Mouse (Mus musculus) midbrain, embryonic 12.5 days (tissue): Measurements from ENCODE around the gene Plekha5. TPM values are rescaled to one million over a fixed set of nuclear protein-coding genes. Genes with fewer than 3 reads are reported as not detected.
A peak's percentile ranks its signal among the peaks of the same experiment; 100 is the strongest.
"Not testable (repeated sequence)": the region's sequence is repeated elsewhere in the genome, so short reads cannot be mapped to it uniquely, and the experiment has no call there.

ENCODE experiments used
- ATAC-seq: fragments of 200-750 bp; cut with Nextera tagmentation; 2 replicates; pipeline ENCODE4 v1.8.0; 2017; ENCODE audit warnings: low read depth, moderate TSS enrichment, moderate library complexity; ENCODE audit not compliant: low FRiP score
- H3K27ac ChIP-seq: fragments of 300-500 bp; sonication (generic); replicated peaks from 2 replicates; pipeline ENCODE4 v1.5.1; 2016; ENCODE audit warnings: mild to moderate bottlenecking
- H3K27me3 ChIP-seq: fragments of 300-500 bp; sonication (generic); 2 replicates; pipeline ENCODE4 v1.6.1; 2016; ENCODE audit warnings: mild to moderate bottlenecking
- H3K36me3 ChIP-seq: fragments of 300-500 bp; sonication (generic); 2 replicates; pipeline ENCODE4 v1.6.1; 2016
- H3K4me1 ChIP-seq: fragments of 300-500 bp; sonication (generic); 2 replicates; pipeline ENCODE4 v1.6.1; 2016
- H3K4me2 ChIP-seq: fragments of 300-500 bp; sonication (generic); replicated peaks from 2 replicates; pipeline ENCODE4 v1.6.1; 2016; ENCODE audit warnings: mild to moderate bottlenecking, moderate library complexity
- H3K4me3 ChIP-seq: fragments of 300-500 bp; sonication (generic); 2 replicates; pipeline ENCODE4 v1.5.1; 2016; ENCODE audit warnings: mild to moderate bottlenecking
- H3K9ac ChIP-seq: fragments of 300-500 bp; sonication (generic); replicated peaks from 2 replicates; pipeline ENCODE4 v1.6.1; 2016; ENCODE audit warnings: mild to moderate bottlenecking, moderate library complexity
- H3K9me3 ChIP-seq: fragments of 300-500 bp; sonication (generic); 2 replicates; pipeline ENCODE4 v1.6.1; 2016; ENCODE audit warnings: mild to moderate bottlenecking
- WGBS: fragments of 180-500 bp; shearing (Covaris S2); methylation state at CpG from one replicate; pipeline ENCODE4 v1.1.7; 2016; 5-methylcytosine and 5-hydroxymethylcytosine counted together
- polyA plus RNA-seq: library from polyadenylated mRNA; unstranded; fragments of >200 nt; fragmentation: Nextera tagmentation; extraction: Ambion mirVana; gene quantifications from 2 replicates; pipeline ENCODE4 v1.2.1, GENCODE M21; 2016

Plekha5 gene
- polyA plus RNA-seq, 1 experiment from 2014 or later = 55.0 TPM

- WGBS = 86% methylated on average over 3 of the region's 3 CpGs
- no peaks in the 10 kb centered on the region for H3K27me3 ChIP-seq
- no peak overlapping the region for H3K4me3 ChIP-seq
- H3K4me2 ChIP-seq = no peak overlapping the region
- no peaks in the 10 kb centered on the region; the same call in 1 of the 2 replicates for H3K4me1 ChIP-seq
- no peak overlapping the region for H3K27ac ChIP-seq
- H3K9ac ChIP-seq = no peak overlapping the region
- H3K36me3 ChIP-seq = peaks cover 7% of the 10 kb centered on the region; the same call in 1 of the 2 replicates
- no peaks in the 10 kb centered on the region for H3K9me3 ChIP-seq
- ATAC-seq = no peak
These were observed 74.2 kb downstream of the Plekha5 start for GRCm38 (mm10) chr6:140498074-140498473.

GRCm38 (mm10) chr6:140498958-140499357 lies 75.1 kb downstream of the Plekha5 start:
- Histone ChIP-seq H3K4me1 (no peaks in the 10 kb centered on the region; the same call in 1 of the 2 replicates), H3K9ac (no peak overlapping the region), H3K36me3 (peaks cover 7% of the 10 kb centered on the region; the same call in 1 of the 2 replicates), H3K27ac (no peak overlapping the region), H3K4me3 (no peak overlapping the region), H3K4me2 (no peak overlapping the region), H3K27me3 (no peaks in the 10 kb centered on the region), H3K9me3 (no peaks in the 10 kb centered on the region)
- no peak for ATAC-seq
- 89% methylated on average over 4 of the region's 4 CpGs for WGBS

- not testable (repeated sequence) for H3K27ac ChIP-seq, H3K9me3 ChIP-seq, H3K4me1 ChIP-seq, ATAC-seq, H3K27me3 ChIP-seq, H3K9ac ChIP-seq, H3K4me3 ChIP-seq, H3K36me3 ChIP-seq, H3K4me2 ChIP-seq
- 66% methylated on average over 1 of the region's 1 CpGs for WGBS
These were observed 77.0 kb downstream of the Plekha5 start for GRCm38 (mm10) chr6:140500829-140501228.

- Histone ChIP-seq H3K27me3 (no peaks in the 10 kb centered on the region), H3K9ac (no peak overlapping the region), H3K4me3 (no peak overlapping the region), H3K4me1 (peaks cover 1% of the 10 kb centered on the region; the same call in 1 of the 2 replicates), H3K36me3 (peaks cover 7% of the 10 kb centered on the region; the same call in 1 of the 2 replicates), H3K9me3 (no peaks in the 10 kb centered on the region), H3K4me2 (no peak overlapping the region), H3K27ac (no peak overlapping the region)
- 88% methylated on average over 7 of the region's 7 CpGs for WGBS
- no peak for ATAC-seq
These were observed 78.0 kb downstream of the Plekha5 start for GRCm38 (mm10) chr6:140501841-140502240.

- Histone ChIP-seq H3K4me3 (no peak overlapping the region), H3K4me2 (no peak overlapping the region), H3K9me3 (no peaks in the 10 kb centered on the region), H3K27me3 (no peaks in the 10 kb centered on the region), H3K4me1 (peaks cover 16% of the 10 kb centered on the region), H3K9ac (no peak overlapping the region), H3K27ac (no peak overlapping the region), H3K36me3 (peaks cover 7% of the 10 kb centered on the region; the same call in 1 of the 2 replicates)
- ATAC-seq = no peak
- WGBS = 83% methylated on average over 10 of the region's 10 CpGs
These were observed 80.9 kb downstream of the Plekha5 start for GRCm38 (mm10) chr6:140504796-140505195.

GRCm38 (mm10) chr6:140507605-140508004 lies 83.8 kb downstream of the Plekha5 start:
- Histone ChIP-seq H3K4me1 (peaks cover 22% of the 10 kb centered on the region), H3K4me2 (no peak overlapping the region), H3K27ac (no peak overlapping the region), H3K27me3 (no peaks in the 10 kb centered on the region), H3K9me3 (no peaks in the 10 kb centered on the region), H3K4me3 (no peak overlapping the region), H3K36me3 (no peaks in the 10 kb centered on the region), H3K9ac (no peak overlapping the region)
- no peak for ATAC-seq
- WGBS = 66% methylated on average over 3 of the region's 3 CpGs

GRCm38 (mm10) chr6:140508475-140509150 lies 84.8 kb downstream of the Plekha5 start:
- H3K9me3 ChIP-seq = no peaks in the 10 kb centered on the region
- H3K4me3 ChIP-seq = no peak overlapping the region
- 0 out of 2 replicates have a peak, but pooled peaks have one; percentile 41 for ATAC-seq
- no peak overlapping the region for H3K9ac ChIP-seq
- WGBS = 67% methylated on average over 13 of the region's 13 CpGs
- no peaks in the 10 kb centered on the region for H3K27me3 ChIP-seq
- H3K4me1 ChIP-seq = peaks cover 31% of the 10 kb centered on the region
- 0 out of 2 replicates have a peak overlapping the region, but pooled peaks have one; percentile 1 for H3K27ac ChIP-seq
- H3K4me2 ChIP-seq = no peak overlapping the region
- H3K36me3 ChIP-seq = no peaks in the 10 kb centered on the region

GRCm38 (mm10) chr6:140509151-140509530 lies 85.3 kb downstream of the Plekha5 start:
- Histone ChIP-seq H3K4me3 (no peak overlapping the region), H3K27ac (no peak overlapping the region), H3K27me3 (no peaks in the 10 kb centered on the region), H3K4me2 (no peak overlapping the region), H3K9me3 (no peaks in the 10 kb centered on the region), H3K4me1 (peaks cover 35% of the 10 kb centered on the region), H3K9ac (no peak overlapping the region), H3K36me3 (no peaks in the 10 kb centered on the region)
- WGBS = 77% methylated on average over 9 of the region's 9 CpGs
- no peak for ATAC-seq

GRCm38 (mm10) chr6:140512016-140512415 lies 88.2 kb downstream of the Plekha5 start:
- Histone ChIP-seq H3K27ac (0 out of 2 replicates have a peak overlapping the region, but pooled peaks have one; percentile 16), H3K9me3 (no peaks in the 10 kb centered on the region), H3K9ac (no peak overlapping the region), H3K36me3 (no peaks in the 10 kb centered on the region), H3K4me1 (peaks cover 38% of the 10 kb centered on the region), H3K27me3 (no peaks in the 10 kb centered on the region), H3K4me2 (no peak overlapping the region), H3K4me3 (no peak overlapping the region)
- no peak for ATAC-seq
- 65% methylated on average over 1 of the region's 1 CpGs for WGBS

GRCm38 (mm10) chr6:140512427-140512826 lies 88.6 kb downstream of the Plekha5 start:
- no peak overlapping the region for H3K4me3 ChIP-seq
- WGBS = 54% methylated on average over 8 of the region's 8 CpGs
- no peak overlapping the region for H3K4me2 ChIP-seq
- H3K4me1 ChIP-seq = peaks cover 36% of the 10 kb centered on the region
- no peaks in the 10 kb centered on the region for H3K27me3 ChIP-seq
- H3K36me3 ChIP-seq = no peaks in the 10 kb centered on the region
- no peak for ATAC-seq
- H3K9me3 ChIP-seq = no peaks in the 10 kb centered on the region
- no peak overlapping the region for H3K9ac ChIP-seq
- 0 out of 2 replicates have a peak overlapping the region, but pooled peaks have one; percentile 16 for H3K27ac ChIP-seq

- peaks cover 31% of the 10 kb centered on the region for H3K4me1 ChIP-seq
- H3K4me3 ChIP-seq = no peak overlapping the region
- no peak overlapping the region for H3K4me2 ChIP-seq
- no peak overlapping the region for H3K9ac ChIP-seq
- H3K9me3 ChIP-seq = no peaks in the 10 kb centered on the region
- H3K27me3 ChIP-seq = no peaks in the 10 kb centered on the region
- peak; percentile 66 for ATAC-seq
- WGBS = 14% methylated on average over 8 of the region's 8 CpGs
- H3K27ac ChIP-seq = 0 out of 2 replicates have a peak overlapping the region, but pooled peaks have one; percentile 56
- no peaks in the 10 kb centered on the region for H3K36me3 ChIP-seq
These were observed 90.6 kb downstream of the Plekha5 start for GRCm38 (mm10) chr6:140514205-140515110.

GRCm38 (mm10) chr6:140515550-140515949 lies 91.7 kb downstream of the Plekha5 start:
- no peak for ATAC-seq
- Histone ChIP-seq H3K27me3 (no peaks in the 10 kb centered on the region), H3K27ac (no peak overlapping the region), H3K36me3 (no peaks in the 10 kb centered on the region), H3K4me3 (no peak overlapping the region), H3K9ac (no peak overlapping the region), H3K4me2 (no peak overlapping the region), H3K9me3 (no peaks in the 10 kb centered on the region), H3K4me1 (peaks cover 38% of the 10 kb centered on the region)
- 67% methylated on average over 4 of the region's 4 CpGs for WGBS
